18 mouse cellular contexts compared by ENCODE assay signal in genomic region chr9:100416299-100416698, GRCm38 (mm10).
DNase-seq lines count a peak whose midpoint lies in the region; ATAC-seq and TF ChIP-seq lines count a peak whose summit lies in the region.
"Had no signal": no experiment of that assay in that cellular context is flagged by ENCODE, and none has a peak within 500 bp of the region (broad histone marks: within the 10 kb centered on the region; RNA-seq: fewer than 3 reads in every experiment).

No protein-coding gene starts in this region.

- no peaks in the 10 kb centered on the region for H3K36me3 ChIP-seq in hindbrain, embryonic 10.5 days
- H3K36me3 ChIP-seq in hindbrain, embryonic 14.5 days (replicated peaks; ENCODE audit: control insufficient read depth, insufficient read depth), result no peaks in the 10 kb centered on the region
- H3K36me3 ChIP-seq in lung, embryonic 14.5 days (ENCODE audit: insufficient read depth), result no peaks in the 10 kb centered on the region
- no peaks in the 10 kb centered on the region for H3K36me3 ChIP-seq in midbrain, embryonic 13.5 days
- H3K36me3 ChIP-seq in midbrain, postnatal 0 days (ENCODE audit: insufficient read depth, low read length), result no peaks in the 10 kb centered on the region
- H3K36me3 ChIP-seq: heart, embryonic 10.5 days; limb, embryonic 15.5 days; neural tube, embryonic 12.5 days had no signal

- peaks cover 28% of the 10 kb centered on the region for H3K4me1 ChIP-seq in hindbrain, embryonic 10.5 days (replicated peaks)
- peaks cover 15% of the 10 kb centered on the region for H3K4me1 ChIP-seq in hindbrain, embryonic 14.5 days (replicated peaks; ENCODE audit: control insufficient read depth, insufficient read depth, low read length)
- H3K4me1 ChIP-seq in lung, embryonic 14.5 days (ENCODE audit: insufficient read depth), result 0 out of 2 replicates have a peak, but pooled peaks cover 7% of the 10 kb centered on the region
- no peaks in the 10 kb centered on the region for H3K4me1 ChIP-seq in lung, adult 2 months (ENCODE audit: control insufficient read depth, insufficient read depth, low read length)
- peaks cover 35% of the 10 kb centered on the region for H3K4me1 ChIP-seq in midbrain, embryonic 13.5 days (replicated peaks)
- no peaks in the 10 kb centered on the region for H3K4me1 ChIP-seq in midbrain, postnatal 0 days (ENCODE audit: insufficient read depth, low read length)
- H3K4me1 ChIP-seq: heart, embryonic 10.5 days had no signal

- no peak for DNase-seq in hindbrain, embryonic 10.5 days (ENCODE audit: low spot score)
- no peak for DNase-seq in hindbrain, embryonic 14.5 days (ENCODE audit: low spot score)
- DNase-seq in lung, embryonic 14.5 days, result no peak
- no peak for DNase-seq in lung, adult 2 months
- no peak for DNase-seq in midbrain, postnatal 0 days (ENCODE audit: low spot score)
- no peak for DNase-seq in embryo, embryonic 10 days (ENCODE audit: low spot score)
- DNase-seq: adrenal gland, adult 8-10 months; cerebellum, adult 11-12 months; cerebellum, postnatal 10 days; left cerebral cortex, postnatal 4 days had no signal

- H3K9me3 ChIP-seq in hindbrain, embryonic 10.5 days, result no peaks in the 10 kb centered on the region
- H3K9me3 ChIP-seq in hindbrain, embryonic 14.5 days (ENCODE audit: control insufficient read depth, low read length), result no peaks in the 10 kb centered on the region
- no peaks in the 10 kb centered on the region for H3K9me3 ChIP-seq in lung, embryonic 14.5 days (ENCODE audit: low read depth, low read length)
- H3K9me3 ChIP-seq in midbrain, embryonic 13.5 days, result no peaks in the 10 kb centered on the region
- H3K9me3 ChIP-seq in midbrain, postnatal 0 days (ENCODE audit: low read length), result no peaks in the 10 kb centered on the region
- H3K9me3 ChIP-seq: heart, embryonic 10.5 days; limb, embryonic 15.5 days; neural tube, embryonic 12.5 days had no signal

- no peaks in the 10 kb centered on the region for H3K27me3 ChIP-seq in hindbrain, embryonic 10.5 days (ENCODE audit: insufficient read depth, poor library complexity, severe bottlenecking)
- no peaks in the 10 kb centered on the region for H3K27me3 ChIP-seq in hindbrain, embryonic 14.5 days (ENCODE audit: control insufficient read depth, insufficient read depth, low read length)
- no peaks in the 10 kb centered on the region for H3K27me3 ChIP-seq in lung, embryonic 14.5 days (ENCODE audit: insufficient read depth, low read length)
- no peaks in the 10 kb centered on the region for H3K27me3 ChIP-seq in midbrain, embryonic 13.5 days
- no peaks in the 10 kb centered on the region for H3K27me3 ChIP-seq in midbrain, postnatal 0 days (ENCODE audit: insufficient read depth, low read length)
- H3K27me3 ChIP-seq: limb, embryonic 15.5 days; neural tube, embryonic 12.5 days had no signal

- H3K4me3 ChIP-seq in hindbrain, embryonic 10.5 days, result no peak overlapping the region
- H3K4me3 ChIP-seq in hindbrain, embryonic 14.5 days (replicated peaks; ENCODE audit: low read length), result no peak overlapping the region
- H3K4me3 ChIP-seq in lung, embryonic 14.5 days (ENCODE audit: low read depth, low read length), result no peak overlapping the region
- no peak overlapping the region for H3K4me3 ChIP-seq in lung, adult 2 months (replicated peaks; ENCODE audit: extremely low read depth, low read depth, low read length)
- H3K4me3 ChIP-seq in midbrain, embryonic 13.5 days (replicated peaks), result no peak overlapping the region
- no peak overlapping the region for H3K4me3 ChIP-seq in midbrain, postnatal 0 days (ENCODE audit: low read depth, low read length)
- H3K4me3 ChIP-seq: heart, embryonic 10.5 days; limb, embryonic 15.5 days; neural tube, embryonic 12.5 days had no signal

- H3K27ac ChIP-seq in hindbrain, embryonic 10.5 days, result peak overlapping the region; percentile 66
- no peak overlapping the region for H3K27ac ChIP-seq in hindbrain, embryonic 14.5 days
- no peak overlapping the region for H3K27ac ChIP-seq in lung, embryonic 14.5 days (ENCODE audit: low read depth)
- H3K27ac ChIP-seq in midbrain, embryonic 13.5 days, result no peak overlapping the region
- no peak overlapping the region for H3K27ac ChIP-seq in midbrain, postnatal 0 days (ENCODE audit: low read depth, low read length)
- H3K27ac ChIP-seq: heart, embryonic 10.5 days; kidney, postnatal 0 days; limb, embryonic 15.5 days; liver, embryonic 14.5 days; neural tube, embryonic 12.5 days had no signal

- WGBS in hindbrain, embryonic 10.5 days, result 64% methylated on average over 6 of the region's 6 CpGs
- 57% methylated on average over 6 of the region's 6 CpGs for WGBS in hindbrain, embryonic 14.5 days
- WGBS in lung, embryonic 14.5 days, result 65% methylated on average over 6 of the region's 6 CpGs
- WGBS in lung, adult 2 months, result 75% methylated on average over 6 of the region's 6 CpGs
- WGBS in midbrain, embryonic 13.5 days, result 79% methylated on average over 6 of the region's 6 CpGs
- WGBS in midbrain, postnatal 0 days, result 79% methylated on average over 6 of the region's 6 CpGs

- TF ChIP-seq POLR2A in lung, adult 2 months (IDR thresholded peaks at IDR 0.05; ENCODE audit: borderline replicate concordance, extremely low read depth, low read depth, low read length), result no peak

- no peak overlapping the region for H3K9ac ChIP-seq in hindbrain, embryonic 14.5 days
- H3K9ac ChIP-seq in lung, embryonic 14.5 days, result no peak overlapping the region
- H3K9ac ChIP-seq in midbrain, embryonic 13.5 days (replicated peaks), result no peak overlapping the region
- no peak overlapping the region for H3K9ac ChIP-seq in midbrain, postnatal 0 days (replicated peaks; ENCODE audit: low read length, poor library complexity, severe bottlenecking)
- H3K9ac ChIP-seq: limb, embryonic 15.5 days; liver, embryonic 14.5 days; neural tube, embryonic 12.5 days had no signal

- no peak overlapping the region for H3K4me2 ChIP-seq in hindbrain, embryonic 14.5 days (replicated peaks)
- no peak overlapping the region for H3K4me2 ChIP-seq in lung, embryonic 14.5 days
- H3K4me2 ChIP-seq in midbrain, embryonic 13.5 days (replicated peaks), result no peak overlapping the region
- no peak overlapping the region for H3K4me2 ChIP-seq in midbrain, postnatal 0 days (ENCODE audit: low read depth, low read length, poor library complexity, severe bottlenecking)
- H3K4me2 ChIP-seq: limb, embryonic 15.5 days; neural tube, embryonic 12.5 days had no signal

- no peak for ATAC-seq in hindbrain, embryonic 14.5 days (ENCODE audit: low FRiP score)
- ATAC-seq in lung, embryonic 14.5 days (ENCODE audit: insufficient read depth), result peak; percentile 48; the same call in 1 of the 2 replicates
- peak; percentile 80; the same call in 1 of the 2 replicates for ATAC-seq in midbrain, embryonic 13.5 days
- ATAC-seq in midbrain, postnatal 0 days (ENCODE audit: low FRiP score), result no peak
- ATAC-seq: activated CD4-positive, CD25-positive, alpha-beta regulatory T cell, adult 4 months; intestine, embryonic 16.5 days had no signal

- no peak for TF ChIP-seq CTCF in lung, embryonic 14.5 days (IDR thresholded peaks at IDR 0.05; ENCODE audit: low read depth)
- no peak for TF ChIP-seq CTCF in lung, adult 2 months (IDR thresholded peaks at IDR 0.05; ENCODE audit: insufficient read depth, low read length)
- no peak for TF ChIP-seq CTCF in midbrain, postnatal 0 days (IDR thresholded peaks at IDR 0.05)

Comparison
In these comparisons a context has a peak if more than half of its experiments do, and no peak if none do; other contexts are left out.
1. ATAC-seq: peak in lung, embryonic 14.5 days (single experiment) and midbrain, embryonic 13.5 days (single experiment); none in hindbrain, embryonic 14.5 days (single experiment) and midbrain, postnatal 0 days (single experiment).